Mouse (Mus musculus): ENCODE results near the gene Zyg11a.
"Not testable (repeated sequence)": the region's sequence is repeated elsewhere in the genome, so short reads cannot be mapped to it uniquely, and the experiment has no call there.

Gene Zyg11a

GRCm38 (mm10) chr4:108144880-108145279 lies 73.0 kb downstream of the Zyg11a start, which contains the start of gene Scp2:
Gene Scp2, minus strand, starts transcription at chr4:108144998.
- DNase-seq (ENCODE audit: low spot score in 2 of 2) = no peak

GRCm38 (mm10) chr4:108143778-108144177 lies 74.1 kb downstream of the Zyg11a start:
- DNase-seq (ENCODE audit: low spot score in 2 of 2) = no peak

GRCm38 (mm10) chr4:108143178-108143577 lies 74.7 kb downstream of the Zyg11a start:
- DNase-seq (ENCODE audit: low spot score in 2 of 2) = not testable (repeated sequence)

- DNase-seq (ENCODE audit: low spot score in 2 of 2) = no peak
Measured at GRCm38 (mm10) chr4:108136938-108137337, 80.9 kb downstream of the Zyg11a start.

Data from natural killer cell, adult 2 months (primary cell).